Mouse (Mus musculus) MEL (cell line): ENCODE data around the gene Kif26a. TPM values are rescaled to one million over a fixed set of nuclear protein-coding genes. Genes with fewer than 3 reads are reported as not detected.

Experiments
- DNase-seq: peaks from one replicate; pipeline ENCODE4 v3.0.0; 2011; ENCODE audit warnings: low read depth, low spot score
- H3K27ac ChIP-seq: 2 replicates; pipeline ENCODE4 v1.5.1; 2012; ENCODE audit warnings: low read depth, mild to moderate bottlenecking, control low read depth, low read length, moderate library complexity; ENCODE audit not compliant: control insufficient read depth
- H3K27me3 ChIP-seq, 2 experiments: fragments of 150-350 bp in 1 of 2; sonication (generic) in 1 of 2; 2 replicates each; pipeline ENCODE4 v1.6.1; 2012; ENCODE audit warnings: low read length in 2 of 2, mild to moderate bottlenecking in 2 of 2, improper control_type of control experiment in 1 of 2, moderate library complexity in 1 of 2; ENCODE audit not compliant: insufficient read depth in 2 of 2, control insufficient read depth in 1 of 2
- H3K36me3 ChIP-seq, 2 experiments: 2 replicates each; pipeline ENCODE4 v1.6.1; 2012 to 2014; ENCODE audit warnings: low read length in 2 of 2, improper control_type of control experiment in 1 of 2, inconsistent platforms in 1 of 2, mild to moderate bottlenecking in 1 of 2; ENCODE audit not compliant: insufficient read depth in 2 of 2, control insufficient read depth in 1 of 2
- H3K4me1 ChIP-seq, 2 experiments: fragments of 150-350 bp in 1 of 2; sonication (generic) in 1 of 2; 2 replicates each; pipeline ENCODE4 v1.6.1; 2012; ENCODE audit warnings: low read length in 2 of 2, improper control_type of control experiment in 1 of 2, mild to moderate bottlenecking in 1 of 2; ENCODE audit not compliant: insufficient read depth in 2 of 2, control insufficient read depth in 1 of 2
- H3K4me3 ChIP-seq, 2 experiments: fragments of 150-350 bp in 1 of 2; sonication (generic) in 1 of 2; 2 replicates each; pipeline ENCODE4 v1.5.1; 2012; ENCODE audit warnings: low read depth in 2 of 2, low read length in 2 of 2, mild to moderate bottlenecking in 2 of 2, moderate library complexity in 2 of 2, control low read depth in 1 of 2, improper control_type of control experiment in 1 of 2; ENCODE audit not compliant: control insufficient read depth in 1 of 2, insufficient read depth in 1 of 2
- H3K79me2 ChIP-seq: 2 replicates; pipeline ENCODE4 v1.6.1; 2012; ENCODE audit warnings: mild to moderate bottlenecking, low read length, moderate library complexity; ENCODE audit not compliant: control insufficient read depth, poor library complexity, insufficient read depth
- H3K9ac ChIP-seq: 2 replicates; pipeline ENCODE4 v1.6.1; 2012; ENCODE audit warnings: low read depth, mild to moderate bottlenecking, control low read depth, low read length, moderate library complexity; ENCODE audit not compliant: control insufficient read depth, poor library complexity, severe bottlenecking
- H3K9me3 ChIP-seq: fragments of 150-350 bp; sonication (generic); replicated peaks from 2 replicates; pipeline ENCODE4 v1.6.1; 2012; ENCODE audit warnings: mild to moderate bottlenecking, low read length, improper control_type of control experiment, moderate library complexity; ENCODE audit not compliant: insufficient read depth
- CTCF ChIP-seq, 3 experiments: IDR thresholded peaks in 2 of 3; conservative IDR thresholded peaks in 1 of 3; 2 replicates each; pipeline ENCODE4 v1.5.1; 2011 to 2012; ENCODE audit warnings: low read length in 3 of 3, low read depth in 2 of 3, mild to moderate bottlenecking in 2 of 3, improper control_type of control experiment in 1 of 3, inconsistent platforms in 1 of 3, mixed read lengths in 1 of 3, moderate library complexity in 1 of 3; ENCODE audit not compliant: control insufficient read depth in 1 of 3, insufficient read depth in 1 of 3, poor library complexity in 1 of 3, severe bottlenecking in 1 of 3
- ETS1 ChIP-seq: IDR thresholded peaks from 2 replicates; pipeline ENCODE4 v1.6.1; 2012; ENCODE audit warnings: low read depth, mild to moderate bottlenecking, inconsistent platforms, low read length, improper control_type of control experiment, moderate library complexity
- GABPA ChIP-seq: IDR thresholded peaks from 2 replicates; pipeline ENCODE4 v1.6.1; 2012; ENCODE audit warnings: low read depth, mild to moderate bottlenecking, inconsistent platforms, low read length, improper control_type of control experiment, moderate library complexity
- JUND ChIP-seq: IDR thresholded peaks from 2 replicates; pipeline ENCODE4 v1.6.1; 2011; ENCODE audit warnings: low read depth, mild to moderate bottlenecking, improper control_type of control experiment, low read length
- KAT2A ChIP-seq: conservative IDR thresholded peaks from 2 replicates; pipeline ENCODE4 v1.6.1; 2012; ENCODE audit warnings: low read depth, low read length, improper control_type of control experiment, inconsistent platforms
- MAFK ChIP-seq: IDR thresholded peaks from 2 replicates; pipeline ENCODE4 v1.6.1; 2011; ENCODE audit warnings: low read depth, mild to moderate bottlenecking, low read length, improper control_type of control experiment, borderline replicate concordance
- MAZ ChIP-seq: IDR thresholded peaks from 2 replicates; pipeline ENCODE4 v1.6.1; 2012; ENCODE audit warnings: low read depth, mild to moderate bottlenecking, inconsistent platforms, low read length, improper control_type of control experiment
- MEF2A ChIP-seq: IDR thresholded peaks from 2 replicates; pipeline ENCODE4 v1.6.1; 2014; ENCODE audit warnings: low read depth, mild to moderate bottlenecking, inconsistent platforms, low read length, improper control_type of control experiment; ENCODE audit not compliant: poor library complexity, insufficient replicate concordance, severe bottlenecking; ENCODE audit errors: extremely low read depth
- MXI1 ChIP-seq: IDR thresholded peaks from 2 replicates; pipeline ENCODE4 v1.6.1; 2011; ENCODE audit warnings: mild to moderate bottlenecking, low read depth, low read length, improper control_type of control experiment
- RAD21 ChIP-seq: IDR thresholded peaks from 2 replicates; pipeline ENCODE4 v1.6.1; 2011; ENCODE audit warnings: mild to moderate bottlenecking, low read depth, low read length, improper control_type of control experiment
- SMC3 ChIP-seq: IDR thresholded peaks from 2 replicates; pipeline ENCODE4 v1.6.1; 2011; ENCODE audit warnings: low read depth, low read length, improper control_type of control experiment
- UBTF ChIP-seq: IDR thresholded peaks from 2 replicates; pipeline ENCODE4 v1.6.1; 2012; ENCODE audit warnings: low read depth, mild to moderate bottlenecking, inconsistent platforms, low read length, improper control_type of control experiment, moderate library complexity, borderline replicate concordance; ENCODE audit not compliant: insufficient read depth
- ZC3H11A ChIP-seq: IDR thresholded peaks from 2 replicates; pipeline ENCODE4 v1.6.1; 2012; ENCODE audit warnings: low read depth, mild to moderate bottlenecking, inconsistent platforms, low read length, improper control_type of control experiment
- ZMIZ1 ChIP-seq: IDR thresholded peaks from 2 replicates; pipeline ENCODE4 v1.6.1; 2012; ENCODE audit warnings: low read depth, mild to moderate bottlenecking, inconsistent platforms, low read length, improper control_type of control experiment, moderate library complexity
- ZNF384 ChIP-seq: IDR thresholded peaks from 2 replicates; pipeline ENCODE4 v1.6.1; 2012; ENCODE audit warnings: low read depth, mild to moderate bottlenecking, inconsistent platforms, low read length, improper control_type of control experiment
- polyA plus RNA-seq, 2 experiments: library from polyadenylated mRNA; stranded (reverse) in 1 of 2; unstranded in 1 of 2; fragments of >175 nt in 1 of 2; fragments of >200 nt in 1 of 2; gene quantifications; 2 replicates each; pipeline versions ENCODE4 v1.2.1 to v1.2.4; 2012; ENCODE audit warnings: low replicate concordance in 2 of 2, low read depth in 1 of 2; ENCODE audit not compliant: insufficient read length in 2 of 2, insufficient read depth in 1 of 2, missing spikeins in 1 of 2
- total RNA-seq: library from RNA; depleted of rRNA; stranded (reverse); fragments of 300-350 nt; gene quantifications from 2 replicates; pipeline ENCODE4 v1.2.3, GENCODE M21; 2012

Kif26a gene
- total and polyA plus RNA-seq, 3 experiments = 4.8 to 6.9 TPM; not detected in 1

GRCm38 (mm10) chr12:112130161-112130860 is 15.7 kb upstream of the Kif26a start:
- TF ChIP-seq JUND (no peak), ZMIZ1 (no peak), MXI1 (peak; percentile 2; the same call in 1 of the 2 replicates), ETS1 (peak; percentile 32; the same call in 1 of the 2 replicates)
- peak; percentile 56 for DNase-seq
- peaks cover 0 to 3% of the 10 kb centered on the region in 2 experiments; a peak in 1 of 4 replicates for H3K27me3 ChIP-seq

GRCm38 (mm10) chr12:112130957-112131356 is 15.1 kb upstream of the Kif26a start:
- no peak overlapping the region for H3K27ac ChIP-seq
- H3K9me3 ChIP-seq = peaks cover 8% of the 10 kb centered on the region
- H3K79me2 ChIP-seq = no peaks in the 10 kb centered on the region
- H3K4me3 ChIP-seq = peak overlapping the region in 1 of 2 experiments; percentile 70; a peak in 2 of 4 replicates
- H3K36me3 ChIP-seq = no peaks in the 10 kb centered on the region
- TF ChIP-seq ZNF384 (no peak), CTCF (IDR thresholded peaks at IDR 0.05 in 2 of 3, conservative IDR thresholded peaks at IDR 0.05 in 1 of 3; ENCODE audit: control insufficient read depth in 1 of 3, insufficient read depth in 1 of 3, low read depth in 2 of 3, low read length in 3 of 3, poor library complexity in 1 of 3, severe bottlenecking in 1 of 3) (no peak), MEF2A (no peak), ZC3H11A (no peak), GABPA (no peak), KAT2A (no peak), RAD21 (no peak), MAZ (no peak), MAFK (no peak), UBTF (no peak), SMC3 (no peak)
- H3K4me1 ChIP-seq = no peaks in the 10 kb centered on the region
- no peak for DNase-seq
- H3K27me3 ChIP-seq = peaks cover 0 to 3% of the 10 kb centered on the region in 2 experiments; a peak in 1 of 4 replicates
- no peak overlapping the region for H3K9ac ChIP-seq

More at GRCm38 (mm10) chr12:112130161-112130860, 15.7 kb upstream of the Kif26a start:
- peak overlapping the region; percentile 31 for H3K9ac ChIP-seq
- peak overlapping the region; percentile 44 to 70 for H3K4me3 ChIP-seq
- H3K9me3 ChIP-seq = peaks cover 5% of the 10 kb centered on the region; the same call in 1 of the 2 replicates
- H3K27ac ChIP-seq = no peak overlapping the region
- no peaks in the 10 kb centered on the region for H3K79me2 ChIP-seq
- H3K4me1 ChIP-seq = no peaks in the 10 kb centered on the region
- no peaks in the 10 kb centered on the region for H3K36me3 ChIP-seq
